Mouse (Mus musculus): ENCODE measurements around the gene Tmprss4.

The Tmprss4 gene

DNA sequence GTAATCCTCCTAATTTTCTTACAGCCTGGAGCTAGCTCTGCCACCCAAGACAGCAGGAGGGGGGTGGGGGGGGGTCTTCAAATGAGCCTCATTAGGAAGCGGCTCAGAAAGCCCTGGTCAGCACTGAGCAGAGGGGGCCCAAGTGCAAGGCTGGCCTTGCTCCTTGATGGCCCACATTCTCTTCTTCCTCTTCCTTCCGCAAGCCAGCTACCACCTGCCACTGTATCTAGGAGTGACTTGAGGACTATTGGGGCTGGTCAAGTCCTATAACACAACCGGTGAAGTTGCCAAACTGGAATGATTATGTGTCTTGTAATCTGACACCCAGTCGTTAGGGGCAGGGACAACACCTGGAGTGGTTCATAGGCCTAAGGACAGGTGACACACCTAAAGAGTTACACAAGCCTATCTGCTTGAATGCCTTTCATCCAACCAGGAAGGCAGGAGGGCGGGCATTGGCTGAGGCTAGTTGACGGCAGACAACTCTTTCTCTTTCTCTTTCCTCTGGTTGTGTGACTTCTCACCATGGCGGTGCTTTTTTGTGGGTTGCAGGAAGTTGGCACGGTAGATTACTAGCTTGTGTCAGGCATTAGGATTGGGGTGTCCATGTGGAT, at the start of gene Tmprss4:
Gene Tmprss4, minus strand, starts transcription at position 296 of the 614 bp plus-strand sequence.
- DNase-seq: peak; percentile 39

DNA sequence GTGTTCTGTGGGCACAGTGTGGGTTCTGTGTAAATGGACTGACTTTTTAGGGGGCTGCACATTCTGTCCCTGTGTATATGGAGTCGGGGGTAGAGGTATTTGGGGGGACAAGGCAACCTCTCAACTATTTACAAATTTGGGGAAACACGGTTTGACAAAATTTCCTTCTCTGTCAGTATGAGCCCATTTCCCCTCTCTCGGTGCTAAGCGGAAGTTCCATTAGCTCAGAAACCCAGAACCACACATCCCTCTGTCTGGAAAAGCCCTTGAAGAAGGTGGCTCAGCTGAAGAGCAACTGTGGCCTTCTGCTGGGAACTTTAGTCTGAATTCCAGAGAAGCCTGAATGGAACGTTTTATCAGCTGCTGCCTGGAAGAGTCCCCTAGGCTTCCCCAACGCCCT, 48.5 kb upstream of the Tmprss4 start:
- no peak for DNase-seq

- DNase-seq: no peak
Measured at GRCm38 (mm10) chr9:45251990-45252389, 48.1 kb upstream of the Tmprss4 start.

- no peak for DNase-seq
Measured at GRCm38 (mm10) chr9:45251281-45251680, 47.4 kb upstream of the Tmprss4 start.

- DNase-seq: no peak
Measured at GRCm38 (mm10) chr9:45250306-45250705, 46.4 kb upstream of the Tmprss4 start.

GRCm38 (mm10) chr9:45247536-45247935, 43.6 kb upstream of the Tmprss4 start:
- no peak for DNase-seq

- no peak for DNase-seq
Measured at GRCm38 (mm10) chr9:45246060-45246459, 42.2 kb upstream of the Tmprss4 start.

- DNase-seq: no peak
Measured at GRCm38 (mm10) chr9:45245432-45245831, 41.5 kb upstream of the Tmprss4 start.

DNA sequence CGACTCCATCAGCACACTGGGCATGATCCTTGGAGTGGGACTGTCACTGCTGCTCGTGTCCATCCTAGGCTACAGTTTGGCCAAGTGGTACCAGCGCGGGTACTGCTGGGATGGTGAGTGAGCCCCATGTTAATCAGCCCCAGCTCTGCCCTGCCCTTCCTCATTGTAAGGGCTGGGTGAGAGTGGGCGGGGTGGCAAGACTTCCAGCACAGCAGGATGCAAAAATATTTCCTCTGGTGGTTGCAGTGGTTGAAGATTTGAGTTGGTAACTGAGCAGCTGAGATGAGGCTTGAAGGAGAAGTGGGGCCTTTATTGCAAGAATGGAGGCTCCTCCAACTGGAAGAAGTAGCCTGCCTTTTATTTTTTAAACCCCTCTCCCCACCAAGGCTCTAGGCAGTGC, 37.5 kb upstream of the Tmprss4 start:
- DNase-seq: no peak

- no peak for DNase-seq
Measured at GRCm38 (mm10) chr9:45236744-45237143, 32.9 kb upstream of the Tmprss4 start.

DNA sequence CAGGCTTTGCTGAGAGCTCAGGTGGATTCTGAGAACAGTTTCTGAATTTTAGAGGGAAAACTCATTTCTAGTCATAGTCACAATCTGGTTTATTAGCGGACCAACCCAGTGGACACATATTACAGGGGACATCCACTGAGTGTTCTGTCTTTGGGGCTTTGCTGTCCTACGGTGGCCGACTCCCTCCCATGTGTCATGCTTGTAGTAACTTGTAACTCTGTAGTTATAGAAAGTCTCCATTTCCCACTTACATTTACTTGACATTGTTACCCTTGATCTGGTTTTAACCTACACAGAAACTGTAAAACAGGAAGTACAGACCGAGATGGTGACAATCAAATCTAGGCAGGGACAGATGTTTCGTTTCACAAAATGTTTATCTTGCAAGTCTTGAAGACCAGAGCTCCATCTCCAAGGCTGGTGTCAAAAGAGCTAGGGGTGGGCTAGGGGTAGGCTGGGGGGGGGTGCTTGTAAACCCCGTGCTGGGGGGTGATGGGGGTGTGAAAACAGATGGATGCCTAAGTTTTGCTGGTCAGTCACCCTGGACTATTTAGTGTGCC, 31.9 kb upstream of the Tmprss4 start:
- DNase-seq: no peak

- no peak for DNase-seq
Measured at GRCm38 (mm10) chr9:45229359-45229758, 25.5 kb upstream of the Tmprss4 start.

DNA sequence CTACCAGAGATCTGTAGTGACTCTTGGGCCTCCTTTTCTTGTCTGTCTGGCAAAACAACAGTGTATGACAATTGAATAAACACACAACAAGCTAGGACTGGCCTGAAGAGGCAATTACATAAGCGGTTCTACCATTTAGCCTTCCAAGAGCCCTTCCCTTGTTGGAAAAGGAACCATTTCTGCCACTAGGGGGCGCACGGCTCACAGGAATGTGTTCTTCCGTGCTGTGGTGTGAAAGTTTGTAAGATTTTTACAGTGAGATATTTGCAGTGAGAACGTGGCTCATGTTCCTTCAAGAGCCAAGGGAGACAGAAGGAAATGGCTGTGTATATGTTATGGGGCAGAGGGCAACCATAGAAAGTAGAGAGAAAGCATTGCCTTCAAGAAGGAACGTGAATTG, 17.7 kb upstream of the Tmprss4 start:
- peak; percentile 95 for DNase-seq

- DNase-seq: no peak
Measured at GRCm38 (mm10) chr9:45219644-45220043, 15.8 kb upstream of the Tmprss4 start.

DNA sequence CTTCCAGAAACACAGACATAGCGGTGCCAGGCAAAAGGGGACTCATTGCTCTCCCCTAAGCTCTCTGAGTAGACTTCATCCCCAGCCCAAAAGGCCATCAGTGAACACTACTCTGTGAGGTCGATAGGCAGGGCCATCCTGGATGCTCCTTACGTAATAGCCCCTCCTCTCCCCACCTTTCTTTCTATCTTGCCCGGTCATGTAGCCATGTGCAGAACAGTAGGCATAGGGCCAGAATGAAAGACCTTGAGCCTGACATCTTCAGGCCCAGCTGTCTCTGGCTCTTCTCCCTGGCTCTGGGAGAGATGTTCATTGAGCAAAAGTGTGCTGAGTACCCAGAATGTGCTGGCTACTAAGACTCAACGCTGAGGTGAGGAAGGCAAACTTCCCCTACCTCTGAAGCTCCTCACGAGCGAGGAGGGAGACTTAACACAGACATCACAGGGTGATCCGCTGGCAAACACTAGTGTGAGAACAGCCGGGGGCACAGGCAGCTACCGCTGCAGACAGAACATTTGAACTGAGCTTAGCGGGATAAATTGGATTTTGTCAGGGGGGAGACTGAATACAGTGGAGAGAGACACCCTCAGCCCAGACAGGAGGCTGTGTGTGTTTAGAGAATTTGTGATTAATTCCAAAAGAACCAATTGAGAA, 11.8 kb upstream of the Tmprss4 start:
- peak; percentile 43 for DNase-seq

GRCm38 (mm10) chr9:45212001-45212400, 8.1 kb upstream of the Tmprss4 start:
- peak; percentile 41 for DNase-seq

- DNase-seq: no peak
Measured at GRCm38 (mm10) chr9:45207015-45207743, 3.3 kb upstream of the Tmprss4 start.

DNA sequence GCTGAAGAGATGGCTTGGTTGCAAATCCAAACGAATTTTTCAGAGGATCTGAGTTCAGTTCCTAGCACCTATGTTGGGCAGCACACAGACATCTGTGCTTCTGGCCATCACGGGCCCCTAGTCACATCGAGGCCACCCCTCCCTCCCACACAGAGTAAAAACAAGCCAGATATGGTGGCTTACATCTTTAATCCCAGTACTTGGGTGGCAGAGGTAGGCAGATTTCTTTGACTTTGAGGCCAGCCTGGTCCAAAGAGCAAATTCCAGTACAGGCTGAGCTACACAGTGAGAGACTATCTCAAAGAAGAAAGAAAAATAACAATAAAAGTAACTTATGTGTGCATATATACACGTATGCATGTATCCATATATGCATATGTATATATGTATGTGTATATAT, 2.2 kb upstream of the Tmprss4 start:
- peak; percentile 47 for DNase-seq

DNA sequence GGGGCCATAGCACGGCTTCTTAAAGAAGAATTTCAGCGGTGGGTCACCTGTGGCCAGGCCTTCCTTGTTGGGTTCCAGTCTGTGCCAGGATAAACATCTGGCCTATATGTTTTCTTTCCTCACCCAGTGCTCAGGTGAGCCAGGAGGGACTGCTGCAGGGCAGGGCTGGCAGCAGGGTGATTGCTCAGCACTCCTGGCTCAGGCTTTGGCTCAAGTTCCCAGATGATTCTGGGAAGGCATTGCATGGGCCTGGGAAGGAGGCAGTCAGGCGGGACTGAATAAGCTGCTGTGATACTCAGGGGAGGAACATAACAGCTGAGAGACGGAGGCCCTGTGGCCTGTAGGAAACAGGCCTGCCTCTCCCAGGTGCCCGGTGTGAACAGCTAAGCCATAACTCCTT, 1.3 kb upstream of the Tmprss4 start:
- peak; percentile 76 for DNase-seq

DNA sequence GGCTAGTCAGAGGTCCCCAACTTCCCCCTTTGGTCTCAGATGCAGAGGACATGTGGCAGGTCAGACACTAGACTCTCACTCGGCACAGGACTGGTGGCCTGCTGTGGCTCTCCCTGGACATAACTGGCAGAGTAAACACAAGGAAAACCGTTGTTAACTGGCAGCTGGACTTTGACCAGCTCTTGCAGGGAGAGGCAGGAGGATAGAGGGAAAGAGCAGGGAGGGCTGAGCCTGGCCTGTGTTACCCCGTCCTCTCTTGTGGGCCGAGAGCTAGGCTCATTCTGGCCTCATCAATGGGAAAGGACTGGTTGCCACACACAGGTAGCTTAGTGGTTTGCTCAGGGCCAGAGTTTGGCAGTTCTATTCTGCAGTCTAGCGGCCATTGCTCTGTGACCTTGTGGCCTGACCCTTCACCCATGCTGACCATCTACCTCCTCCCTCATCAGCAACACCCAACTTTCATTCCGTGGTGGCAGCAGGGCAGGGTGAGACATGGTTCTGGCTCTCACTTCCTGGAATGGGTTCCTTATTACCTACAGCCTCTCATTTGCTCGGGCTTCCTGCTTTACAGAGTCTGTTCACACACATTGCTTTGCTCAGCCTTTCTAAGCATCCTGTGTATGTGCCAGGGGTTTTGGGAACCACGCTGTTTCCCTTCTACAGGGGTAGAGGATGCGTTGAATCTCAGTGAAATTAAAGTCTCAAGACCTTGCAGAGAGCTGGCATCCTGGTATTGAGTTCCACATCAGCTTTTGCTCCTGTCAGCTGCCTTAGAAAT, 1.7 kb downstream of the Tmprss4 start:
- peak; percentile 80 for DNase-seq

DNA sequence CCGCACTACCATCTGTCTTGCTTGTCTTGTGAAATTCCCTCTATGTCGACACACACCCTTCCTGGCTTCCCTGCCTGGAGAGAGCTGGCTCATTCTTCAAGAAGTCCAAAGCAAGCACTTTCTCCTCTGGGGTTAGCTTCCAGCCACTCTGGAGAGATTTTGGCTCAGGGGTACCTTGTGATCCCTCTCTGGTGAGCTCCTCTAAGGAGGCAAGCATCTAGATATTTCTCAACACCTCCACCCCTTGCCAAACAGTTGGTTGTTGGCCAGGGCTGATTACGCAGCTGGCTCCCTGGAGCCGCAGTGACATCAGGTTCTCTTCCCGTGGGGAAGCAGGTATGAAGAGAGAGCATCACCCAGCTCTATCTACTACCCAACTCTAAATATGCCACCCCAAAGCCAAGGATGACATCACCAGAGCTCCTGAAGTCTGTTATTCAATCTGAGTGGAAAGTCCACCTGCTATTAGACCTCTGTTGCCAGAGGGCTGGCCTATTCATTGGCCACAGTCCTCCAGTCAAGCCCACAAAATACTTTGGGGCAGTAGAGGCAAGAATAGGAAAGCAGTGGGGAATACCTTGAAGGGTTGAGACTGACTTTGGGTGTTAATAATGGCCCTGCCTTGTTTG, 2.5 kb downstream of the Tmprss4 start:
- DNase-seq: peak; percentile 67

DNA sequence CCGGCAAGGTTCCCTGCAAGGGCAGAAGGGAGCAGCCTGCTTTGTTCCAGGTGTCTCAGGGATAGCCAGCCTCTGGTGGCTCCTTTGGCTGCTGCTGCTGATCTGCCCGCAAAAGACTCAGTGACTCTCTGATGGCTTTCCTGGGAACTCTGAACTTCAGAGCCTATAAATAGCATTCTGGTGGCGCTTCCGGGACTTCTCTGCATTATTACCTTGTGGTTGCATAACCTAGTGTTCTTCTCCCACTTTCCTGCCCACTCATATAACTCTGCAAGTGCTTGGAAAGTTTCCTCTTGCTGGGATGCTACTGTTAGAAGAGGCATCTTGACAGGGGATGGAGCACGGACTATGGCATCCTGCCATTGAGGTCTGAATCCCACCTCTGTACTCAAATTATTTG, 6.3 kb downstream of the Tmprss4 start:
- DNase-seq: no peak

Measured in kidney, adult 9 months (tissue).